Mouse (Mus musculus) ES-Bruce4 (cell line): ENCODE measurements around the gene Rims4. TPM values are rescaled to one million over a fixed set of nuclear protein-coding genes. Genes with fewer than 3 reads are reported as not detected.

Experiments used
- H3K27ac ChIP-seq: 2 replicates; pipeline ENCODE4 v1.5.1; 2012; ENCODE audit warnings: low read length, inconsistent platforms; ENCODE audit not compliant: insufficient read depth
- H3K27me3 ChIP-seq: 2 replicates; pipeline ENCODE4 v1.6.1; 2012; ENCODE audit warnings: mild to moderate bottlenecking, low read length, inconsistent platforms; ENCODE audit not compliant: control insufficient read depth, poor library complexity, insufficient read depth, severe bottlenecking
- H3K36me3 ChIP-seq: 2 replicates; pipeline ENCODE4 v1.6.1; 2012; ENCODE audit warnings: inconsistent platforms, mild to moderate bottlenecking, low read length, moderate library complexity; ENCODE audit not compliant: control insufficient read depth, poor library complexity, insufficient read depth, severe bottlenecking
- H3K4me1 ChIP-seq: one replicate; pipeline ENCODE4 v1.8.1; 2011; ENCODE audit warnings: low read length; ENCODE audit not compliant: control insufficient read depth, insufficient read depth
- H3K4me3 ChIP-seq: 2 replicates; pipeline ENCODE4 v1.5.1; 2011; ENCODE audit warnings: low read depth, mild to moderate bottlenecking, low read length
- H3K9ac ChIP-seq: 2 replicates; pipeline ENCODE4 v1.6.1; 2012; ENCODE audit warnings: low read depth, mild to moderate bottlenecking, inconsistent platforms; ENCODE audit not compliant: poor library complexity, severe bottlenecking
- H3K9me3 ChIP-seq: replicated peaks from 2 replicates; pipeline ENCODE4 v1.6.1; 2012; ENCODE audit warnings: mild to moderate bottlenecking, low read length, inconsistent platforms; ENCODE audit not compliant: control insufficient read depth, poor library complexity, insufficient read depth, severe bottlenecking
- CTCF ChIP-seq: IDR thresholded peaks from one replicate; pipeline ENCODE4 v1.8.1; 2011; ENCODE audit warnings: low read depth, low read length
- EP300 ChIP-seq: IDR thresholded peaks from 2 replicates; pipeline ENCODE4 v1.6.1; 2011; ENCODE audit warnings: low read depth, low read length; ENCODE audit not compliant: insufficient read depth
- POLR2A ChIP-seq: IDR thresholded peaks from one replicate; pipeline ENCODE4 v1.8.1; 2011; ENCODE audit warnings: low read length; ENCODE audit not compliant: insufficient read depth
- polyA plus RNA-seq: library from polyadenylated mRNA; stranded (reverse); fragments of >200 nt; gene quantifications from 2 replicates; pipeline ENCODE4 v1.2.4, GENCODE M21; 2011; ENCODE audit warnings: low read depth; ENCODE audit not compliant: missing spikeins, insufficient read depth, insufficient read length

Rims4 gene
- polyA plus RNA-seq, 1 experiment: 0.88 TPM

DNA sequence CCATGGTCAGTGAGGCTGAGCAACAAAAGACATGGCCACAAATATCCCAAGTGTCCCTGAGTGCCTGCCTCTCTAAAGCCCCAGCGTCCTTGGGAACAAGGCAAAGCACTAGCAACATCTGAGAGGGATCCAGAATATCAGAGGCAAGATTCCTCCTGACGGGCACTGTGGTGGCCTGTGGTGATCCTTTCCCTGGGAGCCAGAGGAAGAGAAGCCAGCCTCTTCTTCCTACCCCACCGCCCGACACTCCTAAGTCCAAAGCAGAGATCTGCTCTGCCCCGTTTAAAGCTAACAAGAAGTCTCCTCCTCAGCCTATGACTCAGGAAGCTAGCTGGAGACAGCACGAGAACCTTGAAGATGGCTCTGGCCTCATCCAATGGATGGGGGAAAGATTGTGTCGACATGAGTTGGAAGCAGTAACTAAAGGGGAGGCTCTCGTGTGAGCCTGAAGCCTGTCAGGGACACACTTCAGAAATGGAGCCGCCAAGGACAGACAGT is 3.1 kb downstream of the Rims4 start:
- Histone ChIP-seq H3K9ac (no peak overlapping the region), H3K4me3 (no peak overlapping the region), H3K27me3 (peaks cover 7% of the 10 kb centered on the region), H3K27ac (no peak overlapping the region), H3K4me1 (peaks cover 2% of the 10 kb centered on the region), H3K36me3 (no peaks in the 10 kb centered on the region), H3K9me3 (no peaks in the 10 kb centered on the region)
- TF ChIP-seq CTCF (no peak), EP300 (no peak), POLR2A (no peak)

DNA sequence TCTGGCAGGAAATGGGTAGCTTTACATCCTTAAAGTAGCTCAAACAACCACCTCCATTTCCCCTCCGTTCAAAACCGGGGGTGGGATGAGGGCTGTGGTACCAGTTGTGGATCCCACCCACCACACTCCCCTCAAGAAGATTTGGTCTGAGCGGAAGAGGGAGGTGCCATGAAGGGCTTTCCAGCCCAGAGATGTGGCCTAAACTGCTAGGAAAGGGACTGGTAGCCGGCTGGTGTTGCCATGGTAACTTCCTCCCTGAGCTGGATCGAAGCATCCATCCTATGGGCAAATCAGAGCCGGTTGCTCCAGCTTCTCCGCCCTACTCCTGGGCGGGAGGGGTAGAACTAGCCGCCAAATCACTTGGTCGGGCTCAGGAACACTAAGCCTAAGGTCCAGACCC is 4.4 kb downstream of the Rims4 start:
- Histone ChIP-seq H3K27me3 (peaks cover 7% of the 10 kb centered on the region), H3K27ac (no peak overlapping the region), H3K4me3 (no peak overlapping the region), H3K9me3 (no peaks in the 10 kb centered on the region), H3K4me1 (peaks cover 2% of the 10 kb centered on the region), H3K9ac (no peak overlapping the region), H3K36me3 (no peaks in the 10 kb centered on the region)
- TF ChIP-seq CTCF (no peak), EP300 (no peak), POLR2A (no peak)

DNA sequence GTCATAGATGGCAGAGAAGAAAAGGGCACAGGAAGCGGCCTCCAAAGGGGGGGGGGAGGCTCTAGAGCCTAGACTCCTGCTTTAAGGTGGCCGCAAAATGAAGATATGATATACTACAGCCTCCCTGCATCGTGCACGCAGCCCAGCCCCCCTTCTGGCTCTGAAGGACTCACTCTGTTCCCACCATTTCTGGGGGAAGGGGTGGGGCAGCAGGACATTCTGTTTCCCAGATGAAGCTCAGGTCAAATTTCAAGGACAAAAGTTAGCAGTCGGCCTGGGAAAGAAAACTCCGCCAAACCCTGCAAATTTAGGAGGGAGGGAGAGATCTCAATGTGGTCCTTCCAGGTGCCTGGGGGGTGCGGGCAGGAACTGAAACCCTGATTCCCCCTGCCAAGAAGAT is 4.8 kb downstream of the Rims4 start:
- TF ChIP-seq POLR2A (no peak), EP300 (no peak), CTCF (no peak)

DNA sequence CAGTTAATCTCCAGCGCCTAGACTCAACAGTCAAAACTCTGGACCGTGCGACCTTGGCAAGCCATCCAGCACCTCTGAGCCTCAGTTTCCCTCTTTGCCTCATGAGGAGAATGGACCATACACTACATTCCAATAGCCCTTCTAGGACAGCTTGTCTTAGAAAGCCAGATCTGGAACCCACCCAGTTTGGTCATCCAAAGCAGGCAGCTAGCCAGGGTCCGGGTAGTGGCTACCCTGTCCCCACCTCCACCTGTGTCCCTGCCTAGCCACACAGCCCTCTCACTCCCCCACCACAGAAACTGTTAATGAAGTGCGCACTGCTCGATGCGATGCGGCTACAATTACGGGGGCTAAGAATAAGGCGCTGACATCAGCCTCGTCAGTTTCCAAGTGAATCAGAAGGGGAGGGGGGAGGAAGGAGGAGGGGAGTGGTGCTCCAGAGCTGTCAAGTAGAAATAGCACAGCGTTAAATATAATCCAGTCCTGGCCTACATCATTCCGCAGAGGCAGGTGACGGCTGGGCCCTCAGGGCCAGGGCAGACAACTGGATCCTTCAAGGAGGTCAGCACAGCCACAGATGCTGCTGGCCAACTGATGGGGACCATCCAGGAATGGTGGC is 6.5 kb downstream of the Rims4 start:
- no peaks in the 10 kb centered on the region for H3K27me3 ChIP-seq

More for the DNA sequence above, 4.8 kb downstream of the Rims4 start:
- no peaks in the 10 kb centered on the region for H3K9me3 ChIP-seq
- H3K36me3 ChIP-seq: no peaks in the 10 kb centered on the region
- H3K4me3 ChIP-seq: no peak overlapping the region
- no peak overlapping the region for H3K9ac ChIP-seq
- H3K4me1 ChIP-seq: peaks cover 2% of the 10 kb centered on the region
- peaks cover 7% of the 10 kb centered on the region for H3K27me3 ChIP-seq
- H3K27ac ChIP-seq: no peak overlapping the region

DNA sequence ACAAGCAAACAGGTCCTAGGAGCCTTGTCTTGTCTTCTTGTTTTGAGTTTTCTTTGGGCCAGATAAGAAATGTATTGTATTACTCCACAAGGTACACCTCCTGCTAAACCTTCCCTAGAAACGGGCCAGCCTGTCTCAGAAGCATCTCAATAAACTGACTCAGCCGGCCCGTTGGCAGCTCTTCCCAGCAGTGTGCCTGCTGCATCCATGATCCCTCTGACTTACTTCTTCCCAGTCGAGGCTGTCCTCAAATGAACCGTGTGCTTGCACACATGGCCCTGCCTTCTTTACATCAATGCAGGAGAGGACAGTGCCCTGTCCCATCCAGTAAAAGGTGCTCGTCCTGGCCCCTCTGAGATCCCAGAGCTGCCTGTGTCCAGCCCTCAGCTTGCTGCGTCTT is 8.9 kb downstream of the Rims4 start:
- Histone ChIP-seq H3K27ac (no peak overlapping the region), H3K9ac (no peak overlapping the region), H3K27me3 (no peaks in the 10 kb centered on the region), H3K9me3 (no peaks in the 10 kb centered on the region), H3K4me1 (peaks cover 4% of the 10 kb centered on the region), H3K4me3 (no peak overlapping the region), H3K36me3 (no peaks in the 10 kb centered on the region)
- TF ChIP-seq CTCF (no peak), POLR2A (no peak), EP300 (no peak)

More for the DNA sequence above, 6.5 kb downstream of the Rims4 start:
- H3K27ac ChIP-seq: no peak overlapping the region
- peaks cover 2% of the 10 kb centered on the region for H3K4me1 ChIP-seq
- no peak overlapping the region for H3K4me3 ChIP-seq
- no peaks in the 10 kb centered on the region for H3K9me3 ChIP-seq
- H3K36me3 ChIP-seq: no peaks in the 10 kb centered on the region
- no peak for TF ChIP-seq EP300
- TF ChIP-seq POLR2A: no peak
- no peak for TF ChIP-seq CTCF
- H3K9ac ChIP-seq: no peak overlapping the region

DNA sequence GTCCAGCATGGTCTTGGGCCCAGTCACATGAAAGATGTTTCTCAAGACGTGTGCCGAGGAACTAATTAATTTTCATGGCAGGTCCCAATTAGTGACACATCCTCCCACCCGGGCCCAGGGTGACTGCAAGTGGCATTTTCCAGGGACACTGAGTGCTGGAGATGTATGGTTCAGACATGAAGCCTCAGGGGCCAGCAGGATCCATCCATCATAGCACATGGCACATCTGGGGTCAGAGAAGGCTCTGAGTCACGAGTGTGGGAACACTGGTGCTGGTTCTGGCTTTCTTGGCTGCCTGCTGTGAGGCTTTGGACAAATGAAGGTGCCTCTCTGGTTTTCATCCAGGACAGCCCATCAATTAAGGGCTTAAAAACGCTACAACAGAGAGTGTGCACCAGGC is 11.4 kb downstream of the Rims4 start:
- H3K9me3 ChIP-seq: no peaks in the 10 kb centered on the region
- H3K27ac ChIP-seq: no peak overlapping the region
- no peak overlapping the region for H3K4me3 ChIP-seq
- H3K4me1 ChIP-seq: peaks cover 2% of the 10 kb centered on the region
- no peaks in the 10 kb centered on the region for H3K27me3 ChIP-seq
- TF ChIP-seq CTCF (no peak), POLR2A (no peak), EP300 (no peak)
- no peaks in the 10 kb centered on the region for H3K36me3 ChIP-seq
- no peak overlapping the region for H3K9ac ChIP-seq
